Mouse (Mus musculus) lung, postnatal 0 days (tissue): ENCODE results near the gene Mindy4. TPM values are rescaled to one million over a fixed set of nuclear protein-coding genes. Genes with fewer than 3 reads are reported as not detected.

Experiments used
- ATAC-seq: fragments of 200-750 bp; cut with Nextera tagmentation; 2 replicates; pipeline ENCODE4 v1.8.0; 2017; ENCODE audit warnings: moderate library complexity
- DNase-seq: peaks from one replicate; pipeline ENCODE4 v3.0.0-alpha.2; 2016; ENCODE audit warnings: low spot score
- H3K27ac ChIP-seq: fragments of 300-500 bp; sonication (generic); 2 replicates; pipeline ENCODE4 v1.5.1; 2014; ENCODE audit warnings: antibody characterized with exemption, mild to moderate bottlenecking, low read length, mixed read lengths
- H3K27me3 ChIP-seq: fragments of 300-500 bp; sonication (generic); replicated peaks from 2 replicates; pipeline ENCODE4 v1.6.1; 2014; ENCODE audit warnings: low read length, mixed read lengths; ENCODE audit not compliant: insufficient read depth
- H3K36me3 ChIP-seq: fragments of 300-500 bp; sonication (generic); 2 replicates; pipeline ENCODE4 v1.6.1; 2014; ENCODE audit warnings: low read length, mixed read lengths; ENCODE audit not compliant: insufficient read depth
- H3K4me1 ChIP-seq: fragments of 300-500 bp; sonication (generic); 2 replicates; pipeline ENCODE4 v1.6.1; 2014; ENCODE audit warnings: antibody characterized with exemption, low read depth, low read length, mixed read lengths; ENCODE audit not compliant: insufficient read depth
- H3K4me2 ChIP-seq: fragments of 300-500 bp; sonication (generic); replicated peaks from 2 replicates; pipeline ENCODE4 v1.6.1; 2014; ENCODE audit warnings: low read depth, mild to moderate bottlenecking, low read length, moderate library complexity, mixed read lengths
- H3K4me3 ChIP-seq: fragments of 300-500 bp; sonication (generic); 2 replicates; pipeline ENCODE4 v1.5.1; 2014; ENCODE audit warnings: low read depth, low read length
- H3K9ac ChIP-seq: fragments of 300-500 bp; sonication (generic); replicated peaks from 2 replicates; pipeline ENCODE4 v1.6.1; 2014; ENCODE audit warnings: low read depth, mild to moderate bottlenecking
- H3K9me3 ChIP-seq: fragments of 300-500 bp; sonication (generic); 2 replicates; pipeline ENCODE4 v1.6.1; 2016; ENCODE audit warnings: low read length, mixed read lengths
- CTCF ChIP-seq: IDR thresholded peaks from 2 replicates; pipeline ENCODE4 v1.5.1; 2016; ENCODE audit warnings: antibody characterized with exemption, mild to moderate bottlenecking
- EP300 ChIP-seq: IDR thresholded peaks from 2 replicates; pipeline ENCODE4 v1.6.1; 2016; ENCODE audit warnings: antibody characterized with exemption, mild to moderate bottlenecking, control low read depth
- WGBS: fragments of 180-500 bp; shearing (Covaris S2); extraction: QIAGEN DNeasy Blood & Tissue Kit; methylation state at CpG from one replicate; pipeline ENCODE4 v1.1.7; 2014; 5-methylcytosine and 5-hydroxymethylcytosine counted together
- polyA plus RNA-seq: library from polyadenylated mRNA; unstranded; fragments of >200 nt; fragmentation: Nextera tagmentation; extraction: Ambion mirVana; gene quantifications from 2 replicates; pipeline ENCODE4 v1.2.1, GENCODE M21; 2015

Mindy4 gene
- polyA plus RNA-seq, 1 experiment from 2014 or later = 14.4 TPM

- Histone ChIP-seq H3K4me2 (no peak overlapping the region), H3K27ac (no peak overlapping the region), H3K4me1 (0 out of 2 replicates have a peak, but pooled peaks cover 3% of the 10 kb centered on the region), H3K9me3 (no peaks in the 10 kb centered on the region), H3K36me3 (no peaks in the 10 kb centered on the region), H3K9ac (no peak overlapping the region), H3K27me3 (no peaks in the 10 kb centered on the region), H3K4me3 (no peak overlapping the region)
- DNase-seq (no peak), ATAC-seq (no peak)
- WGBS = 74% methylated on average over 8 of the region's 8 CpGs
- TF ChIP-seq CTCF (no peak), EP300 (no peak)
Measured at GRCm38 (mm10) chr6:55280979-55281378, 77.8 kb downstream of the Mindy4 start.

DNA sequence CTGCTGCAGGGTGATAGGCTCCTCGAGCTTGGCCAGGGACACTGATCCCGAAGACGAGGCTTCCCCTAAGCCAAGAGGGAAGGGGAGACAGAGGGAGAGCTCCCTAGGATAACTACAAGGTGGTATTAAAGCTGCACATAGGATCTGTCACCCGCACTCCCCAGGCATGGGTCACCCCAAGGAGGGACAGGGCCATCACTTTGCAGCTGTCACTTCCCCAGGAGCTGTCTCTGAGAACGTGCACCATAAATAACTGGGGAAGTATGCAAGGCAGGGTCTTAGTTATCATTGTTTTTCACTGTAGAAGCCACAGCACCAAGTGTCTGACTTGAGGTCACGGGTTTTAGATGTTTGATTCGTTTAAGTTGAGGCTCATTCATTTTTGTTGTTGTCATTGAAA, 78.5 kb downstream of the Mindy4 start:
- DNase-seq = no peak
- Histone ChIP-seq H3K9me3 (no peaks in the 10 kb centered on the region), H3K27me3 (no peaks in the 10 kb centered on the region), H3K4me2 (no peak overlapping the region), H3K4me3 (no peak overlapping the region), H3K36me3 (no peaks in the 10 kb centered on the region), H3K4me1 (no peaks in the 10 kb centered on the region), H3K9ac (no peak overlapping the region), H3K27ac (no peak overlapping the region)
- WGBS = 82% methylated on average over 7 of the region's 7 CpGs
- TF ChIP-seq CTCF (no peak), EP300 (no peak)
- no peak for ATAC-seq

GRCm38 (mm10) chr6:55282348-55282747, 79.2 kb downstream of the Mindy4 start:
- Histone ChIP-seq H3K4me3 (no peak overlapping the region), H3K4me1 (no peaks in the 10 kb centered on the region), H3K27ac (no peak overlapping the region), H3K9ac (no peak overlapping the region), H3K4me2 (no peak overlapping the region), H3K36me3 (no peaks in the 10 kb centered on the region), H3K9me3 (no peaks in the 10 kb centered on the region), H3K27me3 (no peaks in the 10 kb centered on the region)
- ATAC-seq (no peak), DNase-seq (no peak)
- TF ChIP-seq CTCF (no peak), EP300 (no peak)
- 92% methylated on average over 8 of the region's 8 CpGs for WGBS

- DNase-seq = no peak
Measured at GRCm38 (mm10) chr6:55285218-55285617, 82.0 kb downstream of the Mindy4 start.

GRCm38 (mm10) chr6:55288007-55288602, 84.9 kb downstream of the Mindy4 start:
- peak; percentile 32; the same call in 1 of the 2 replicates for ATAC-seq
- WGBS = 85% methylated on average over 5 of the region's 5 CpGs
- no peak overlapping the region for H3K9ac ChIP-seq
- H3K4me1 ChIP-seq = no peaks in the 10 kb centered on the region
- TF ChIP-seq EP300 (no peak), CTCF (no peak)
- H3K27me3 ChIP-seq = no peaks in the 10 kb centered on the region
- no peak overlapping the region for H3K4me2 ChIP-seq
- no peak overlapping the region for H3K4me3 ChIP-seq
- no peaks in the 10 kb centered on the region for H3K9me3 ChIP-seq
- peak; percentile 22 for DNase-seq
- H3K36me3 ChIP-seq = no peaks in the 10 kb centered on the region
- no peak overlapping the region for H3K27ac ChIP-seq

More at GRCm38 (mm10) chr6:55285218-55285617, 82.0 kb downstream of the Mindy4 start:
- no peaks in the 10 kb centered on the region for H3K36me3 ChIP-seq
- H3K27ac ChIP-seq = no peak overlapping the region
- no peak overlapping the region for H3K4me3 ChIP-seq
- no peaks in the 10 kb centered on the region for H3K4me1 ChIP-seq
- TF ChIP-seq EP300 (no peak), CTCF (no peak)
- no peak for ATAC-seq
- 72% methylated on average over 5 of the region's 5 CpGs for WGBS
- H3K27me3 ChIP-seq = no peaks in the 10 kb centered on the region
- no peak overlapping the region for H3K4me2 ChIP-seq
- no peak overlapping the region for H3K9ac ChIP-seq
- H3K9me3 ChIP-seq = no peaks in the 10 kb centered on the region

GRCm38 (mm10) chr6:55294549-55295131, 91.5 kb downstream of the Mindy4 start:
- H3K4me2 ChIP-seq = no peak overlapping the region
- no peaks in the 10 kb centered on the region for H3K36me3 ChIP-seq
- H3K4me1 ChIP-seq = no peaks in the 10 kb centered on the region
- 50% methylated on average over 19 of the region's 19 CpGs for WGBS
- peak; percentile 93 for TF ChIP-seq EP300
- no peak for TF ChIP-seq CTCF
- peak; percentile 74 for DNase-seq
- H3K27me3 ChIP-seq = no peaks in the 10 kb centered on the region
- no peak overlapping the region; the same call in 1 of the 2 replicates for H3K27ac ChIP-seq
- no peak overlapping the region for H3K9ac ChIP-seq
- H3K9me3 ChIP-seq = no peaks in the 10 kb centered on the region
- H3K4me3 ChIP-seq = no peak overlapping the region
- ATAC-seq = peak; percentile 88
